Mouse (Mus musculus) adrenal gland, adult 10 weeks (tissue): ENCODE data around the gene Lcn9. TPM values are rescaled to one million over a fixed set of nuclear protein-coding genes. Genes with fewer than 3 reads are reported as not detected.

Source experiments
- polyA plus RNA-seq: library from polyadenylated mRNA; stranded (reverse); fragments of 350-450 nt; fragmentation: Illumina TruSeq; extraction: RNeasy Lipid Tissue Mini Kit (QIAGEN cat#74804); gene quantifications from one replicate; pipeline ENCODE4 v1.2.3, GENCODE M21; 2014; ENCODE audit warnings: low read depth, low replicate concordance

Lcn9 gene
- polyA plus RNA-seq: not detected

DNA sequence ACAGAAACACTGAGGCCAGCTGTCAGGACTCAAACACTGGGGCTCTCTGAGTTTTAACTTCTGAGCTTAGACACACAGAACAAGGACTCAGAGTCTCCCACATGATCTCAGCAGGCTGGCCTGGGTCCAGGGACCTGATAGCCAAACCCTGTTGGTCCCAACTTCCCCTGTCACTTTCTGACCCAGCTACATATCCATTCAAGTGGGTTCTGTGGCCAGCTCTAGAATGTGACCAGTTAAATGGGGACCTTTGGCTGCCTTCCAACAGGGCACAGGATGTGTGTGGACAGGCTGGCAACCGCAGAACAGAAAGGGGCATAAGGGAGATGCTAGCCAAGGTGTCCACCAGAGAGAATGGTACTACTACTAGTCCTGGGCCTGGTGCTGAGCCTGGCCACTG is at the start of gene Lcn9:
Gene Lcn9, plus strand, starts transcription at position 348 of the 400 bp plus-strand sequence.

GRCm38 (mm10) chr2:25776717-25777116 is 46.2 kb upstream of the Lcn9 start, which contains the start of gene Lcn11:
Gene Lcn11 (plus strand): TSS chr2:25777017.

GRCm38 (mm10) chr2:25781957-25782356 is 41.0 kb upstream of the Lcn9 start, which contains the start of gene Gm13539:
Gene Gm13539 (plus strand): TSS chr2:25782257.

DNA sequence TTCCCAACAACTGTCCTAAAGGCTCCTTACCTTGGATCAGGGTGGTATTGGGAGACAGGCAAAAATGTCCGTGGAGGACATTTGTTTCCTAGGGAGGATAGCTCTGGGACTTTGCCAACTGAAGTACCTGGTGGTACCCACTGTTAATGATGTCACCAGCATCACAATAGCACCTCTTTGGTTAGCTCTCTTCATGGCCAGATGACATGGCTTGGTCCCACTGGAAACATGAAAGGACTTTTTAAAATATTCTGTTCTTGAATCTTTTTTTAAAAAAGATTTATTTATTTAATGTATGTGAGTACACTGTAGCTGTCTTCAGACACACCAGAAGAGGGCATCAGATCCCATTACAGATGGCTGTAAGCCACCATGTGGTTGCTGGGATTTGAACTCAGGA is 7.2 kb upstream of the Lcn9 start, which contains the start of gene Glt6d1:
Gene Glt6d1, minus strand, starts transcription at position 101 of the 400 bp plus-strand sequence.

DNA sequence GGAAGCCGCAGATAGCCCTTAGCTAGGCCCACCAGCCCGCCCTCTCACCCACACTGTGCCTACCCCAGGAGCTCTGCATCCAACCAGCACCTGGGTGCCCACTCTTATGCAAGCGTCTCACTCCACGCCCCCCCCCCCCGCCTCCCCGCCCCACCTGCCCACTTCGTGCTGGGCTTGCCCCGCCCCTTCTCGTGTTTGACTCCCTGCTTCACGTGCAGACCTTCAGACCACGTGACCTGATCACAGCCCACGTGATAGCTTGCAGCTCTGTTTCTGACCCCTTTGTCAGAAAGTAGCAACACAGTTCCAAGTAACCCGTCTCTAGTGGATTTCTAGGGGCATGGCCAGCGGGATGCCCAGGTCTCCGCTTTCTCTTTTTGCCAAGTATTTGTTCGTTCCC is 24.3 kb downstream of the Lcn9 start, which contains the start of gene Sohlh1:
Gene Sohlh1, minus strand, starts transcription at position 23 of the 400 bp plus-strand sequence.

DNA sequence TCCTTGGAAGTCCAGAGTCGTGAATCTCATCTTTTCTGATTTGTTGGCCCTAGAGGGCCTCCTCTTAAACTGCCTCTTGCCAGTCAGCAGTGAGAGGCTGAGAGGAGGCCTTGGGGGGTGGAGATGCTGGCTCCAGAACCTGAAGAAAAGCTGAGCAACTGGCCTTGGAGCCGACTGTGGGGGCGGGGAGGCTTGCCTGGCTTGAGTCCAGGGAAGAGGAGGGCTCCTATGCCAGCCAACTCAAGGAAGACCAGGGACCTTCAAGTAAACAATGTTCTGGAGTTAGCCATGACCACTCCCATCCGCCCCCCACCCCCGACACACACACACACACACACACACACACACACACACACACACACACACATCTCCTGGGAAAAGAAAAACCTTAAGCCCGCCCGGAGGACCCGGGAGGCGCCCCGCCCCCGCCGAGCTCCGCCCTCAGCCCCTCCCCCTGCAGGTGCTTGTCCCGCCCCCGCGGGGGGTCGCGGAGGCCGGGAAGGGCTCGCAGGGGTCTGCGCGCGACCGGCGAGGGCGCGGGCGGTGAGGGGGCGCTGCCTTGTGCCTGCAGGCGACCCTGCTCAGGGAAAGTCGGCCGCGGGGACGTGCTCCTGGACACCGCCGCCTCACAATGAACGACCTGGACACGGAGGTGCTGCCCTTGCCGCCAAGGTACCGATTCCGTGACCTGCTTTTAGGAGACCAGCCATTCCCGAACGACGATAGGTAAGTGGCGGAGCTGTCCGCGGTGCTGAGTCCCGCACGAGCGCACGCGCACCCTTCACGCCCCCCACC is 40.6 kb downstream of the Lcn9 start, which contains the start of gene Kcnt1:
Gene Kcnt1, plus strand, starts transcription at position 398 of the 795 bp plus-strand sequence.

Other genes starting within 250 kb of the Lcn9 start
- 1.6 TPM for gene Mamdc4, start 248.3 kb upstream of the Lcn9 start, polyA plus RNA-seq
- gene Phpt1, start 247.9 kb upstream of the Lcn9 start, polyA plus RNA-seq: not detected
- gene Ajm1, start 241.4 kb upstream of the Lcn9 start, polyA plus RNA-seq: not detected
- gene Rabl6, start 214.6 kb upstream of the Lcn9 start, polyA plus RNA-seq: 68.8 TPM
- not detected for gene Ccdc183, start 205.5 kb upstream of the Lcn9 start, polyA plus RNA-seq
- 6.4 TPM for gene Tmem141, start 201.1 kb upstream of the Lcn9 start, polyA plus RNA-seq
- gene Fcna, start 195.1 kb upstream of the Lcn9 start, polyA plus RNA-seq: 1.3 TPM
- gene Lcn8, start 170.0 kb upstream of the Lcn9 start, polyA plus RNA-seq: not detected
- gene Lcn5, start 165.2 kb upstream of the Lcn9 start, polyA plus RNA-seq: 1.3 TPM
- not detected for gene Lcn6, start 146.4 kb upstream of the Lcn9 start, polyA plus RNA-seq
- not detected for gene Lcn10, start 140.4 kb upstream of the Lcn9 start, polyA plus RNA-seq
- 3.4 TPM for gene Obp2a, start 123.1 kb upstream of the Lcn9 start, polyA plus RNA-seq
- gene Bmyc, start 116.4 kb upstream of the Lcn9 start, polyA plus RNA-seq: 15.5 TPM
- gene Obp2b, start 86.1 kb upstream of the Lcn9 start, polyA plus RNA-seq: not detected
- gene Lcn3, start 57.6 kb upstream of the Lcn9 start, polyA plus RNA-seq: not detected
- gene Lcn11, start 46.1 kb upstream of the Lcn9 start, polyA plus RNA-seq: not detected
- not detected for gene Gm13539, start 40.9 kb upstream of the Lcn9 start, polyA plus RNA-seq
- not detected for gene Glt6d1, start 7.3 kb upstream of the Lcn9 start, polyA plus RNA-seq
- not detected for gene Sohlh1, start 24.1 kb downstream of the Lcn9 start, polyA plus RNA-seq
- gene Kcnt1, start 40.6 kb downstream of the Lcn9 start, polyA plus RNA-seq: 0.41 TPM
- 33.2 TPM for gene Camsap1, start 160.1 kb downstream of the Lcn9 start, polyA plus RNA-seq
- gene Ubac1, start 198.6 kb downstream of the Lcn9 start, polyA plus RNA-seq: 22.3 TPM